Mouse (Mus musculus) lung, embryonic 15.5 days (tissue): Measurements from ENCODE around the gene Rab1a. TPM values are rescaled to one million over a fixed set of nuclear protein-coding genes. Genes with fewer than 3 reads are reported as not detected.

Source experiments
- ATAC-seq: fragments of 200-750 bp; cut with Nextera tagmentation; 2 replicates; pipeline ENCODE4 v1.8.0; 2017; ENCODE audit warnings: moderate number of reproducible peaks, borderline replicate concordance; ENCODE audit not compliant: low FRiP score, low TSS enrichment; ENCODE audit errors: extremely low read depth
- H3K27ac ChIP-seq: fragments of 300-500 bp; sonication (generic); 2 replicates; pipeline ENCODE4 v1.5.1; 2015; ENCODE audit warnings: moderate library complexity, mild to moderate bottlenecking, inconsistent platforms
- H3K27me3 ChIP-seq: fragments of 300-500 bp; sonication (generic); 2 replicates; pipeline ENCODE4 v1.6.1; 2015; ENCODE audit warnings: inconsistent platforms
- H3K36me3 ChIP-seq: fragments of 300-500 bp; sonication (generic); 2 replicates; pipeline ENCODE4 v1.6.1; 2015; ENCODE audit warnings: inconsistent platforms
- H3K4me1 ChIP-seq: fragments of 300-500 bp; sonication (generic); 2 replicates; pipeline ENCODE4 v1.6.1; 2015; ENCODE audit warnings: inconsistent platforms
- H3K4me2 ChIP-seq: fragments of 300-500 bp; sonication (generic); 2 replicates; pipeline ENCODE4 v1.6.1; 2015; ENCODE audit warnings: inconsistent platforms, mild to moderate bottlenecking, moderate library complexity
- H3K4me3 ChIP-seq: fragments of 300-500 bp; sonication (generic); 2 replicates; pipeline ENCODE4 v1.5.1; 2015; ENCODE audit warnings: mild to moderate bottlenecking, inconsistent platforms
- H3K9ac ChIP-seq: fragments of 300-500 bp; sonication (generic); 2 replicates; pipeline ENCODE4 v1.6.1; 2015; ENCODE audit warnings: inconsistent platforms
- H3K9me3 ChIP-seq: fragments of 300-500 bp; sonication (generic); 2 replicates; pipeline ENCODE4 v1.6.1; 2016; ENCODE audit warnings: inconsistent platforms
- WGBS: fragments of 180-500 bp; shearing (Covaris S2); methylation state at CpG from one replicate; pipeline ENCODE4 v1.1.7; 2015; 5-methylcytosine and 5-hydroxymethylcytosine counted together
- polyA plus RNA-seq: library from polyadenylated mRNA; unstranded; fragments of >200 nt; fragmentation: Nextera tagmentation; extraction: Ambion mirVana; gene quantifications from 2 replicates; pipeline ENCODE4 v1.2.1, GENCODE M21; 2015

The Rab1a gene
- polyA plus RNA-seq, 1 experiment from 2014 or later, result 283 TPM

DNA sequence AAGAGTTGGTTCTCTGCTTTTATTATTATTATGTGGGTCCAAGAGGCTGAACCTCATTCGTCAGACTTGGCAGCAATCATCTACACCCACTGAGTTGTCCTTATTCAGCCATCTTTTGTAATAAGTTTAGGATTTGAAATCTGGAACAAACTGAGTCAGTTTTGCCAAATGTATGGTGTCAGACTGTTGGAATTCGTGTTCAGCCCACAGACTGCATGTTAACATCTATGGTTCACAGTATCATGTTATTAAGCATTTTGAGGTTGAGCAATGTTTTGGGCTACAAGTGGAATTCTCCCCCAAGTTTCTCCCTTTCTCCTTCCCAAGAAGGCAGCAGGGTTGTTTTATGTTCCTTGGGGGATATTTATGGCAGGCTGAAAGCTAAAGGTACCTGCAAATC lies 51.9 kb downstream of the Rab1a start:
- no peaks in the 10 kb centered on the region for H3K36me3 ChIP-seq
- no peak for ATAC-seq
- H3K4me1 ChIP-seq, result peaks cover 7% of the 10 kb centered on the region; the same call in 1 of the 2 replicates
- H3K27me3 ChIP-seq, result no peaks in the 10 kb centered on the region
- H3K27ac ChIP-seq, result no peak overlapping the region
- WGBS, result 67% methylated on average over 2 of the region's 2 CpGs
- H3K9ac ChIP-seq, result no peak overlapping the region
- no peaks in the 10 kb centered on the region for H3K9me3 ChIP-seq
- no peak overlapping the region for H3K4me3 ChIP-seq
- no peak overlapping the region for H3K4me2 ChIP-seq

- Histone ChIP-seq H3K9ac (no peak overlapping the region), H3K4me1 (peaks cover 3% of the 10 kb centered on the region; the same call in 1 of the 2 replicates), H3K27ac (no peak overlapping the region), H3K4me3 (no peak overlapping the region), H3K27me3 (no peaks in the 10 kb centered on the region), H3K9me3 (no peaks in the 10 kb centered on the region), H3K36me3 (no peaks in the 10 kb centered on the region), H3K4me2 (no peak overlapping the region)
- no peak for ATAC-seq
- 61% methylated on average over 4 of the region's 4 CpGs for WGBS
Observed at GRCm38 (mm10) chr11:20254791-20255190, 53.6 kb downstream of the Rab1a start.

DNA sequence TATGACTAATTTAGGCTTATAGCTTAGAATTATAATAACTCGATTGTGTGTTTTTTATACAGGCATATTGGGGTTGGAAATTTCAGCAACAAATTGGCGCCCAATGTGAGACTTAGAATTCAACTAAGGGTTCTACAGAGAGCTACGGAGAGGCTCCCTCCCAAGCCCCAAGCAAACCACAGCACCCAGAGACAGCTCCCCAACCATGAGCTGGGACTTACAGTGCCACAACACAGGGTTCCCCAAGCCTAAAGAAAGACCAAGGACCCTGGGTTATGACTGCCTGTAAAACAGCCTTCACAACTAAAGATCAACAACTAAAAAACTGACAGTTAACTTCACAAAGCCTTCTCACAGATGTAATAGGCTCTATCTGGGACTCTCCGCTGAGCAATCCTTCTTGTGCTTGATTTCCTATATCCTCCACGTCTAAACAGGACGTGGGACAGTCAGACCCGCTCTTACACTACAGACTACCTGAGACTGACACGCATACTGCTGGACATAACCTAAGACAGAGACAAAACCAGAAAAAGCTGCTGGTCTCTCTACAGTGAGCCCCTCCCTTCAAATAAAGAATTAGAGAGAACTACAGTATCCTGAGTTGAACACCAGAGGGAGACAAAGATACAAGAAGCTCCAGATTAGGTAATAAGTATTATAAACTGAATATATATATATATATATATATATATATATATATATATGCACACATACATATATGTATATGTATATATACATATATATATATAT lies 61.6 kb downstream of the Rab1a start:
- no peak overlapping the region for H3K9ac ChIP-seq
- ATAC-seq, result no peak
- no peaks in the 10 kb centered on the region for H3K27me3 ChIP-seq
- H3K27ac ChIP-seq, result no peak overlapping the region
- no peaks in the 10 kb centered on the region for H3K9me3 ChIP-seq
- H3K4me2 ChIP-seq, result no peak overlapping the region
- WGBS, result 57% methylated on average over 8 of the region's 8 CpGs
- H3K4me3 ChIP-seq, result no peak overlapping the region
- H3K36me3 ChIP-seq, result no peaks in the 10 kb centered on the region
- H3K4me1 ChIP-seq, result no peaks in the 10 kb centered on the region

GRCm38 (mm10) chr11:20269885-20270284 lies 68.7 kb downstream of the Rab1a start:
- Histone ChIP-seq H3K9me3 (no peaks in the 10 kb centered on the region), H3K4me1 (no peaks in the 10 kb centered on the region), H3K9ac (no peak overlapping the region), H3K27ac (no peak overlapping the region), H3K27me3 (no peaks in the 10 kb centered on the region), H3K4me3 (no peak overlapping the region), H3K4me2 (no peak overlapping the region), H3K36me3 (no peaks in the 10 kb centered on the region)
- 77% methylated on average over 6 of the region's 6 CpGs for WGBS
- no peak for ATAC-seq

DNA sequence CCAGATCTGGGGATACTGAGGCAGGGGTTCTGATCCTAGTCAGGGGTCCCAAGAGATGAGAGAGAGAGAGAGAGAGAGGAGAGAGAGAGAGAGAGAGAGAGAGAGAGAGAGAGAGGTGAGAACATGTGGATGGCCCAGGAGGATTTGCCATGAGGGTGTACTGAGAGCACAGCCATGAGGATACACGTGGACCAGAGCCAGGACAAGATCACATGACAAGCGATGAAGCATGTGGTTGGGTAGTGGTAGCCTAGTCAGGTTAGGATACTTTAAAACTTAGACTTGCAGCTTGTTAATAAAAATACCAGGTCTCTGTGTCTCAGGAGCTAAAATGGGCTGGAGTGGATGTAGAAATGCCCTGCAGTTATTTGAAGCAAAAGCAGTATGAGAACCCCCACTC lies 74.7 kb downstream of the Rab1a start:
- H3K4me1 ChIP-seq, result peaks cover 6% of the 10 kb centered on the region; the same call in 1 of the 2 replicates
- WGBS, result 69% methylated on average over 2 of the region's 2 CpGs

More for the DNA sequence above, 74.7 kb downstream of the Rab1a start:
- Histone ChIP-seq H3K36me3 (no peaks in the 10 kb centered on the region), H3K27ac (no peak overlapping the region), H3K4me3 (no peak overlapping the region), H3K9ac (no peak overlapping the region), H3K4me2 (no peak overlapping the region), H3K27me3 (no peaks in the 10 kb centered on the region), H3K9me3 (no peaks in the 10 kb centered on the region)
- no peak for ATAC-seq

Other genes with a start within 250 kb of the Rab1a start
- 120 and 121 TPM in 2 replicates for gene Actr2, start 88.5 kb upstream of the Rab1a start, polyA plus RNA-seq
- gene Cep68, start 48.0 kb downstream of the Rab1a start, polyA plus RNA-seq, result 34.8 and 37.6 TPM in 2 replicates
- 18.6 and 19.7 TPM in 2 replicates for gene Slc1a4, start 131.3 kb downstream of the Rab1a start, polyA plus RNA-seq